Mouse (Mus musculus): ENCODE data around the gene Amz2.
A peak's percentile ranks its signal among the peaks of the same experiment; 100 is the strongest.
"Not testable (repeated sequence)": the region's sequence is repeated elsewhere in the genome, so short reads cannot be mapped to it uniquely, and the experiment has no call there.

Amz2 gene

GRCm38 (mm10) chr11:109470921-109471861 is 45.4 kb downstream of the Amz2 start:
- no peak for DNase-seq (ENCODE audit: low read depth, low spot score)

- DNase-seq (ENCODE audit: low read depth, low spot score) = no peak
Measured at GRCm38 (mm10) chr11:109472171-109472691, 46.5 kb downstream of the Amz2 start.

- DNase-seq (ENCODE audit: low read depth, low spot score) = no peak
Measured at GRCm38 (mm10) chr11:109472821-109473170, 47.0 kb downstream of the Amz2 start.

GRCm38 (mm10) chr11:109473171-109474085 is 47.7 kb downstream of the Amz2 start, which contains the start of the genes Arsg and Slc16a6:
Arsg (plus strand) TSS chr11:109473374.
Slc16a6 (minus strand) TSS chr11:109473598.
- peak; percentile 84 for DNase-seq (ENCODE audit: low read depth, low spot score)

GRCm38 (mm10) chr11:109474086-109474742 is 48.5 kb downstream of the Amz2 start:
- DNase-seq (ENCODE audit: low read depth, low spot score) = no peak

- no peak for DNase-seq (ENCODE audit: low read depth, low spot score)
Measured at GRCm38 (mm10) chr11:109474836-109475235, 49.1 kb downstream of the Amz2 start.

- DNase-seq (ENCODE audit: low read depth, low spot score) = no peak
Measured at GRCm38 (mm10) chr11:109475717-109476116, 50.0 kb downstream of the Amz2 start.

- no peak for DNase-seq (ENCODE audit: low read depth, low spot score)
Measured at GRCm38 (mm10) chr11:109476241-109476640, 50.5 kb downstream of the Amz2 start.

- DNase-seq (ENCODE audit: low read depth, low spot score) = no peak
Measured at GRCm38 (mm10) chr11:109476653-109477052, 50.9 kb downstream of the Amz2 start.

GRCm38 (mm10) chr11:109477606-109478380 is 52.0 kb downstream of the Amz2 start:
- no peak for DNase-seq (ENCODE audit: low read depth, low spot score)

GRCm38 (mm10) chr11:109479575-109480285 is 54.0 kb downstream of the Amz2 start:
- DNase-seq (ENCODE audit: low read depth, low spot score) = no peak

GRCm38 (mm10) chr11:109480440-109480839 is 54.7 kb downstream of the Amz2 start:
- no peak for DNase-seq (ENCODE audit: low read depth, low spot score)

GRCm38 (mm10) chr11:109485398-109486045 is 59.8 kb downstream of the Amz2 start:
- peak; percentile 71 for DNase-seq (ENCODE audit: low read depth, low spot score)

GRCm38 (mm10) chr11:109487111-109487510 is 61.4 kb downstream of the Amz2 start:
- no peak for DNase-seq (ENCODE audit: low read depth, low spot score)

GRCm38 (mm10) chr11:109487991-109488684 is 62.4 kb downstream of the Amz2 start:
- no peak for DNase-seq (ENCODE audit: low read depth, low spot score)

- DNase-seq (ENCODE audit: low read depth, low spot score) = no peak
Measured at GRCm38 (mm10) chr11:109489763-109490162, 64.0 kb downstream of the Amz2 start.

GRCm38 (mm10) chr11:109491844-109492243 is 66.1 kb downstream of the Amz2 start:
- DNase-seq (ENCODE audit: low read depth, low spot score) = no peak

- DNase-seq (ENCODE audit: low read depth, low spot score) = not testable (repeated sequence)
Measured at GRCm38 (mm10) chr11:109492847-109493464, 67.2 kb downstream of the Amz2 start.

Data from telencephalon, adult 2 months (tissue).